Mouse (Mus musculus) intestine, embryonic 14.5 days (tissue): Measurements from ENCODE around the gene C130026I21Rik. TPM values are rescaled to one million over a fixed set of nuclear protein-coding genes. Genes with fewer than 3 reads are reported as not detected.
"Not testable (repeated sequence)": the region's sequence is repeated elsewhere in the genome, so short reads cannot be mapped to it uniquely, and the experiment has no call there.

Experiments used
- ATAC-seq: fragments of 200-750 bp; cut with Nextera tagmentation; replicated peaks from 2 replicates; pipeline ENCODE4 v1.8.0; 2017; ENCODE audit warnings: low read depth, moderate number of reproducible peaks, moderate TSS enrichment, moderate library complexity; ENCODE audit not compliant: low FRiP score, low TSS enrichment
- DNase-seq: peaks from one replicate; pipeline ENCODE4 v3.0.0-alpha.2; 2018; ENCODE audit warnings: low spot score
- H3K27ac ChIP-seq: fragments of 300-500 bp; sonication (generic); 2 replicates; pipeline ENCODE4 v1.5.1; 2014; ENCODE audit warnings: low read depth, mild to moderate bottlenecking, control low read depth
- H3K27me3 ChIP-seq: fragments of 300-500 bp; sonication (generic); replicated peaks from 2 replicates; pipeline ENCODE4 v1.6.1; 2014; ENCODE audit warnings: low read length, control low read depth; ENCODE audit not compliant: control insufficient read depth, insufficient read depth
- H3K36me3 ChIP-seq: fragments of 300-500 bp; sonication (generic); 2 replicates; pipeline ENCODE4 v1.6.1; 2014; ENCODE audit warnings: low read length, control low read depth; ENCODE audit not compliant: control insufficient read depth, insufficient read depth
- H3K4me1 ChIP-seq: fragments of 300-500 bp; sonication (generic); replicated peaks from 2 replicates; pipeline ENCODE4 v1.6.1; 2014; ENCODE audit warnings: low read length, control low read depth, mixed read lengths; ENCODE audit not compliant: control insufficient read depth, insufficient read depth
- H3K4me2 ChIP-seq: fragments of 300-500 bp; sonication (generic); 2 replicates; pipeline ENCODE4 v1.6.1; 2014; ENCODE audit warnings: low read length
- H3K4me3 ChIP-seq: fragments of 300-500 bp; sonication (generic); 2 replicates; pipeline ENCODE4 v1.5.1; 2014; ENCODE audit warnings: low read depth, low read length, control low read depth, mixed read lengths
- H3K9ac ChIP-seq: fragments of 300-500 bp; sonication (generic); 2 replicates; pipeline ENCODE4 v1.6.1; 2014; ENCODE audit warnings: mild to moderate bottlenecking, low read length
- H3K9me3 ChIP-seq: fragments of 300-500 bp; sonication (generic); 2 replicates; pipeline ENCODE4 v1.6.1; 2016; ENCODE audit warnings: low read length, control low read depth; ENCODE audit not compliant: control insufficient read depth
- WGBS: fragments of 180-500 bp; shearing (Covaris S2); extraction: QIAGEN DNeasy Blood & Tissue Kit; methylation state at CpG from one replicate; pipeline ENCODE4 v1.1.7; 2014; 5-methylcytosine and 5-hydroxymethylcytosine counted together
- polyA plus RNA-seq: library from polyadenylated mRNA; unstranded; fragments of >200 nt; fragmentation: Nextera tagmentation; extraction: Ambion mirVana; gene quantifications from 2 replicates; pipeline ENCODE4 v1.2.1, GENCODE M21; 2014

C130026I21Rik gene
- polyA plus RNA-seq, 1 experiment from 2014 or later = not detected

DNA sequence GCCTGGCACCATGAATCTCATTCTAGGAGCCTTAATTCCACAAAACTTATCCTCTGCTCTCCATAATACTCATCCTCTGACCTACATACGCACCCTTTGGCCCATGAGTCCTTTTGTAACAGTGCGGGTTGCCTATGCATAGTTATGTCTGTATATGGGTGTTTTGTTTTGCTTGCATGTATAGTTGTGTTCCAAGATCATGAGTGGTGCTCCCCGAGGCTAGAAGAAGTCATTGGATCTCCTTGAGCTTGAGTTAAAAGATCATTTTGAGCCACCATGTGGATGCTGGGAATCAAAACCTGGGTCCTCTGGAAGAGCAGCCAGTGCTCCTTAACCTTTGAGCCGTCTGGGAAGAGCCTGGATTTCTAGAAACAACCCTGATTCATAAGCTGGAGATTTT is 25.4 kb downstream of the C130026I21Rik start:
- ATAC-seq, H3K27me3 ChIP-seq, H3K9me3 ChIP-seq, H3K36me3 ChIP-seq, H3K27ac ChIP-seq, H3K4me3 ChIP-seq, H3K4me1 ChIP-seq, DNase-seq, H3K4me2 ChIP-seq, H3K9ac ChIP-seq: not testable (repeated sequence)
- WGBS = 66% methylated on average over 3 of the region's 4 CpGs

- not testable (repeated sequence) for H3K4me3 ChIP-seq, H3K4me2 ChIP-seq, H3K36me3 ChIP-seq, ATAC-seq, H3K9ac ChIP-seq, H3K27me3 ChIP-seq, H3K27ac ChIP-seq, DNase-seq, H3K4me1 ChIP-seq
- 73% methylated on average over 2 of the region's 2 CpGs for WGBS
- H3K9me3 ChIP-seq = peaks cover 13% of the 10 kb centered on the region
These were observed 27.3 kb downstream of the C130026I21Rik start for GRCm38 (mm10) chr1:85243023-85243422.

- H3K36me3 ChIP-seq, H3K4me3 ChIP-seq, DNase-seq, H3K27ac ChIP-seq, H3K27me3 ChIP-seq, H3K4me1 ChIP-seq, ATAC-seq, H3K9ac ChIP-seq, H3K4me2 ChIP-seq: not testable (repeated sequence)
- WGBS = 81% methylated on average over 4 of the region's 4 CpGs
- peaks cover 13% of the 10 kb centered on the region for H3K9me3 ChIP-seq
These were observed 31.2 kb downstream of the C130026I21Rik start for GRCm38 (mm10) chr1:85239018-85239775.

DNA sequence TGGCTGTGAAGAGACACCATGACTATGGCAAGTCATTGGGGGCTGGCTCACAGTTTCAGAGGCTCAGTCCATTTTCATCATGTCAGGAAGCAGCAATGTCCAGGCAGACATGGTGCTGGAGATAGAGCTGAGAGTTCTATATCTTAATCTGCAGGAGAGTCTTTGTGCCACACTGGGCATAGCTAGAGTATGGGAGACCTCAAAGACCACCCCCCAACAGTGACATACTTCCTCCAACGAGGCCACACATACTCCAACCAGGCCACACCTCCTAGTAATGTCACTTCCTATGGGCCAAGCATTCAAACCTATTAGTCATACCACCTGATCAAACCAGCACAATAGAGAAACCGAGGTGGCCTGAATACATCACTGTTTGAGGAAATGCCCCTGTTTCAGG is 63.8 kb downstream of the C130026I21Rik start:
- not testable (repeated sequence) for H3K4me2 ChIP-seq, H3K27ac ChIP-seq, DNase-seq, H3K4me3 ChIP-seq, H3K9me3 ChIP-seq, H3K27me3 ChIP-seq, H3K4me1 ChIP-seq, ATAC-seq, H3K36me3 ChIP-seq, H3K9ac ChIP-seq
- 44% methylated on average over 1 of the region's 2 CpGs for WGBS

DNA sequence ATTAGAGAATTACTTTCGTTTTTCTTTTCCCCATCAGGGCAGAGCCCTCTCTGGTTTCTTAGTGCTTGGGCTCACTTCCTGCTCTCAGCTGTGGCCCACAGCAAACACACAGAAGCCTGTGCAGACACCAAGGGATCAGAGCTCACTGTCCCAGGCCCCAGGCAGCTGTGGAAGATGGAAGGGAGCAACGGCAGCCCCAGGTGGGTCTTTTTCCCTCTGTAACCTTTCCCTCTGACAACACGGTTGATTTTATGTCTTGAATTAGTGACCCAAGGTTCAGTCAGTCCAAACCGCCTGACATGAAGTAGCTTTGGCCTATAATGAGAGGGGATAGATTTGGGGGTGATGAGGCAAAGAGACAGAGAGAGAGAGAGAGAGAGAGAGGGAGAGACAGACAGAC is 70.8 kb downstream of the C130026I21Rik start:
- not testable (repeated sequence) for ATAC-seq
- 91% methylated on average over 3 of the region's 4 CpGs for WGBS

DNA sequence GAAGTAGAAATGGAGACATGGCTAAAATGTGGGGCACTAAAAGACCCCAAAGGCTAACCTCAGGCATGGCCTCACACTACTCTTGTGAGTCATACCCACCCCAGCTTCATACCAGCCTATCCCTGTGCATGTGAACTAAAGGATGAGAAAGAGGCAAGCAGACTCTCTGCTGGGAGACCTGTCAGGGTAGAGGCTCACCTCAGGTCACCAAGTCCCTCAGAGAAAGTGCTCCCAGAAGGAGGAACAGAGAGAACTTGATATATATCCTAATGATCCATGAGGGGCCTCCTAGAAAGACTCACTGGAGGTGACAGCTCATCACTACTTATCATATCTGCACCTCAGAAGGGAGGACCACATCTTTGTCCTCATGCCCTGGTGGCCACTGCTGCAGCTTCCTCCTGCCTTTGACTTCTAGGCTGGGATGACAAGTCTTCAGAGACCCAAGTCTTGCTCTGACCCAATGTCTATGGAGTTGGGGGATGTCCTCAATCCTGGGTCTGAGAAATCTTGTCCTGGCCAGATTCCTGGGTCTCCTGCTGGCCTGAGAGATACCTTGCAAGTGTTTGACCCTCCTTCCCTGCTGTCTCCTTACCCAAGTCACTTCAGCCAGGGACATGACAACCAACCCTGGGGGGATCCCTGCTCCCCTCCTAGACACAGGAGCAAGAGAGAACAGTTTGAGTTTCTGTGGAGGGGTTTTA is 71.6 kb downstream of the C130026I21Rik start:
- not testable (repeated sequence) for ATAC-seq, DNase-seq, H3K4me3 ChIP-seq

More for the DNA sequence above, 70.8 kb downstream of the C130026I21Rik start:
- H3K27ac ChIP-seq, H3K4me3 ChIP-seq, H3K27me3 ChIP-seq, H3K9ac ChIP-seq, H3K9me3 ChIP-seq, H3K4me2 ChIP-seq, H3K4me1 ChIP-seq, H3K36me3 ChIP-seq, DNase-seq: not testable (repeated sequence)

DNA sequence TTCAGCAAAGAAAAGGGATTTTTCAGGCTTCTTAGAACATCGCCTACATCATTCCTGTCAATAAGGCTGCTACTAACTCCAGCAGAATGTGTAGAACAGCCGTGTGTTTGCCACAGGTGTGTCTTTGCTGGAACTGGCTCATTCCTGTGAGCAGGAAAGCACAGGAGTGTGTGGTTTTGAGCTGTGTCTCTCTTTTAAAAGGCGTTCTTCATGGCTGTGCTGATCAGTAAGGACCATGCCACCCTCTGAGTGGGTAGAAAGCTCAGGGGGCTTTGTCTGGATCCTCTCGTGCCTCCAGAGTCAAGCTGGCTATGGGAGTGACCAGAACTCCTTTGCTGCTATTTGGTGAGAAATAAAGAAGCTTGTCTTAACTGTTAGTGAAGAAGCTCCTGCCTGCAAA is 73.6 kb downstream of the C130026I21Rik start:
- not testable (repeated sequence) for H3K4me3 ChIP-seq, H3K9me3 ChIP-seq

More for the DNA sequence above, 71.6 kb downstream of the C130026I21Rik start:
- not testable (repeated sequence) for H3K27me3 ChIP-seq, H3K27ac ChIP-seq, H3K36me3 ChIP-seq, H3K4me2 ChIP-seq, H3K9me3 ChIP-seq, H3K9ac ChIP-seq, H3K4me1 ChIP-seq

GRCm38 (mm10) chr1:85193761-85194160 is 76.6 kb downstream of the C130026I21Rik start:
- H3K36me3 ChIP-seq, DNase-seq, H3K9me3 ChIP-seq, ATAC-seq, H3K27ac ChIP-seq, H3K27me3 ChIP-seq, H3K4me3 ChIP-seq, H3K4me1 ChIP-seq, H3K9ac ChIP-seq, H3K4me2 ChIP-seq: not testable (repeated sequence)
- WGBS = 78% methylated on average over 5 of the region's 5 CpGs

More for the DNA sequence above, 73.6 kb downstream of the C130026I21Rik start:
- 68% methylated on average over 4 of the region's 4 CpGs for WGBS
- not testable (repeated sequence) for ATAC-seq, H3K36me3 ChIP-seq, H3K4me1 ChIP-seq, DNase-seq, H3K27me3 ChIP-seq, H3K9ac ChIP-seq, H3K27ac ChIP-seq, H3K4me2 ChIP-seq
